Mouse (Mus musculus): Measurements from ENCODE around the gene Prodh2.

Gene Prodh2

GRCm38 (mm10) chr7:30549880-30550279, 56.5 kb downstream of the Prodh2 start:
- DNase-seq (ENCODE audit: low spot score in 2 of 2), result no peak

DNA sequence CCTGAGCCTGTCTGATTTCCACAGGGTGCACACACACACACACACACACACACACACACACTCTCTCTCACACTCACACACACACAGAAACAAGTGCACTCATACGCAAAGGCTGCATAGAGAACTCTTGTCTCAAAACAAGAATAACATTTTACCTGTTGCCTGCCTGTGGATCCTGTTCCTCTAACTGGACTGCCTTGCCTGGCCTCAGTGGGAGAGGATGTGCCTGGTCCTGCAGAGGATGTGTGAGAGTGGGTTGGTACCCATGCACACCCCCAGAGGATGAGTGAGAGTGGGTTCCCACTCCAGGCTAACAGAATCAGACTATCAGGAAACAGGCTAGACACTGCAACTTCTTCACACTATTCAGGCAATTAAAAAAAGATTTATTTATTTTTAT, 57.2 kb downstream of the Prodh2 start:
- no peak for DNase-seq (ENCODE audit: low spot score in 2 of 2)

- DNase-seq (ENCODE audit: low spot score in 2 of 2), result no peak
These were observed 58.2 kb downstream of the Prodh2 start for GRCm38 (mm10) chr7:30551445-30552101.

DNA sequence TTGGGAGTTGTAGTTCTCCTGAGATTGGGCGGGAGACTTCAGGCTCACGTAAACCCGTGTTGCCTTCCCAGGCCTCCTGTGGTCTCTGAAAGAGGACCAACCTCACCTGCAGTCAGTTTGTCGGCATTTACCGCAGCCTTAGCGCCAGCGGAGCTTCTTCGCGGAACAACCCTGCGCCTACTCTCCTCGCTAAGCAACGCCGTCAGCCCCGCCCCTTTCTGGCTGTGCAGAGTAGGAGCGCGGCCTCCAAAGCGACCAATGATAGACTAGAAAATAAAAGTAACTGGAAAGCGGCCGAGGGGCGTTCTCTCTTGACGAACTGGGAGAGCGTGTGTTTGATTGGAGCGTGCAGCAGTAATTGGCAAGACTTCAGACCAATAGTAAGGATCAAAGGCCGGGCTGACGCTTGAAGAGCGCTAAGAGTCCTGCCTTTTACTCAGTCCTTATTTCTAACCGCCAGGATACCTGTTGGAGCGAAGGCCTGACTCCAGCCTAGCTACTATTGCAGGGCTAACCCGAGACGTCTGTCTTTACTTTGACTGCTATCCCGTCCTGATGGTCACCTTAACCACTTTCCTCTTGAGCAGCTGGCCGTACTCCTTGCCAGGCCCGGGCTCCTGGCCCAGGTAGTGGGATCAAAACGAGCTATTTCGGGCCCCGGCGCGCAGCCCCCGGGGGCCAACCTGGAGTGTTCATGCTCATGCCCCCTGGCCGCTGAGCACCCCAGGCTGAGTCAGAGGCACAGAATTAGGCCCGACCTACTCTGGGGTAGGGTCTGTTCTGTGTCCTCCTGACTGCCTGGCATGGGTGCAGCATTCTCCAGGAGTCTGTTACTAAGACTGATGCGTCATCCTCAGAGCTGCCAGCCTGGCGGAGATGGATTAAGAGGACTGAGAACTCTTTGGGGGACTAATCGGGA, 58.9 kb downstream of the Prodh2 start, which contains the start of the genes Hspb6 and Proser3:
Gene Hspb6, plus strand, starts transcription at position 77 of the 919 bp plus-strand sequence.
Gene Proser3, minus strand, starts transcription at position 198 of the 919 bp plus-strand sequence.
- peak; percentile 98 to 99 for DNase-seq (ENCODE audit: low spot score in 2 of 2)

GRCm38 (mm10) chr7:30553021-30553589, 59.7 kb downstream of the Prodh2 start:
- DNase-seq (ENCODE audit: low spot score in 2 of 2), result peak; percentile 61 to 77

- DNase-seq (ENCODE audit: low spot score in 2 of 2), result no peak
These were observed 60.6 kb downstream of the Prodh2 start for GRCm38 (mm10) chr7:30553810-30554584.

GRCm38 (mm10) chr7:30556894-30557536, 63.6 kb downstream of the Prodh2 start:
- no peak for DNase-seq (ENCODE audit: low spot score in 2 of 2)

DNA sequence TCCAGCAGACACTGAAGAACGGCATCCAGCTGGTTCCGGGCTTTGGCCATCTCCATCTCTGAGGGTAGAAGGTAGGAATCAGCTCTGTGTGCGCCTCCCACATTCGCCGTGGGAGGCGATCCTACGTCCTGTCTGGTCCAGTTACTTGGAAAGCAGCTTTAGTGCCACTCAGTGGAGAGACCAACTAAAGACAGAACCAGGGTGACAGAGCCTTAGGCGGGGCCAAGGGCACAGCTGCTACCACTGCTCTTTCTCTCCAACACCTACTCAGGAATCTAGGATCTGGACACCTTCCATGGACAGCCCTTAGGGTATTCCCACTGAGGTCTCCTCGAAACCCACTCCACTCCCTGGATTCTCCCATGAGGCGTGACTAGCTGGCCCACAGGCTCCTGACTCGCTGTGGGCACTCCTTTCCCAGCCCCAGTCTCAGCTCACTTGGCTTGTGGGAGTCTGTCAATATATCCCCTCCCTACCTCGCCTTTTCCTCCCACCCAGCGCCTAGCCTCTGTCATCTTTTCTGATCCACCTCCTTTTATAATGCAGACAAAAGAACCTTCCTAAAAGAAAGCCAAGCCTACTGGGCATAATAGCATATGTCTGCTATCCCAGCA, 64.6 kb downstream of the Prodh2 start:
- DNase-seq (ENCODE audit: low spot score in 2 of 2), result no peak

DNA sequence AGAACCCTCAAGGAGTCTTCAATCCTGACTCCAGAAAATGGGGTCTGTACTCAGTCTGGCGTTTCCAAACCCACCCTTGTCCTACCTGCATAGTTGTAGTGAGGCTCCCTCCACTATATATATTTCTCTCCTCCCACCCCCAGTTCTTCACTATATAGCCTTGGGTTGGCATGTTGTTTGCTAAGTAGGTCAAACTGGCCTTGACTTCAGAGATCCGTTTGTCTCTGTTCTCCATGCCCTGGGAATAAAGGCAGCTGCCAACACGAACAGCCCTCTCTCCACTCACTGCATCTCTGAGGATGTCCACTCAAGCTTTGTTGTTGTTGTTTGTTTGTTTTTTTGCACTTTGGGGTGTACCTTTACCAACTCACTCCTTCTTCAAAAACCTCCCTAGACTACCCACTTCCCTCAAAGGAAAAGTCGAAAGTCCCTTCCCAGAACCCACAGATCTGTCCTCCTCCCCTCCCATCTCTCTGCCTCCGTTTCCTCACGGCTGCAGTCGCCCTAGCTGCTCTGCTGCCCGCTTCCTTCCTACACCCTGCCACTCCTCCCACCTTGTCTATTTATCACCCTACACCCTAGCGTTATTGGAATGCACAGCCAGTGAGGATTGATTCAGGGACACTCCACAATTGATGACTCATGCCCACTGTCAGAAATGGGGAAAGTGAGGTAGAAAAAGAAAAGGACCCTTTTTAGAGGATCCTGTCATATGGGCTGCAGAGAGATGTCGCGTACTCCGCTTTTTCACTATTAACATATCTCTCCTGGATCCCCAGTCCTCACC, 65.4 kb downstream of the Prodh2 start:
- DNase-seq (ENCODE audit: low spot score in 2 of 2), result no peak

DNA sequence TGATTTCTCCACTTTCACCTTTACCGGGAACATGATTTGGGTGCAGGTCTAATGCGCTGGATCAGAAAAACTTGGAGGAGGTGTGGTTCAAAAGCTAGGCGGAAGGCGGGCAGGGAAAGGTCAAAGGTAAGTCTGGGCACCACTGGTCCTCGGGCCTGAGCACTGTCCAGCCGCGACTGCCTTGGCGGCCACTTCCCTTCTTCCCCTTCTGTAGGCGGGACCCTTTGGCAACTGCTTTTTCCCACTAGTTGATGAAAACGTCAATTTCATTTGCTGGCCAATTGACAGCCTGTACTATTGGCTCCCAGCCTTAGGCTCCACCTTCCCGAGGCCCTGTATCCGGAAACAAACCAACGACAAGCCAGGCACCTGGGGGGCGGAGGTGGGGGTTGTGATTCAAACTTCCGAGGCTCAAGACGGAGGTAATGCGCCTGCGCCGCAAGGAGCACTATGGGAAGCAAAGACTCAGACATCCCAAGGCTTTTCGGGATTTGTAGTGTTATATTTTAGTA, 66.1 kb downstream of the Prodh2 start, which contains the start of gene Lin37:
Gene Lin37, minus strand, starts transcription at position 396 of the 512 bp plus-strand sequence.
- DNase-seq (ENCODE audit: low spot score in 2 of 2), result peak; percentile 99

DNA sequence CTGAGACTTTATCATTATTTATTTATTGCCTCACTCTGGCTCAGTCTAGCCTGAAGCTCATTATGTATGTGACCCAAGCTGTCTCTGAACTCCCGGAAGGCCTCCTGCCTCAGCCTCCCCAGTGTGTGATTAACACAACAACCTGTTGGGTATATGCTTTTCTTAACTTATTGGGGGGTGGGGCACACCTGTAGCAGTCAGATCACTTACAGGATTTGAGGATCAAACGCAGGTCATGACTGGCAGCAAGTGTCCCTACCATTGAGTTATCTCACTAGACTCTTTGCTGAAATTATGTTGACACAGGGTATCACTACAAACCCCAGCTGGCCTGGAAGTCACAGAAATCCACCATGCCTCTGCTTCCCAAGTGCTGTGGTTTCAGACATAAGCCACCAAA, 66.9 kb downstream of the Prodh2 start:
- no peak for DNase-seq (ENCODE audit: low spot score in 2 of 2)

DNA sequence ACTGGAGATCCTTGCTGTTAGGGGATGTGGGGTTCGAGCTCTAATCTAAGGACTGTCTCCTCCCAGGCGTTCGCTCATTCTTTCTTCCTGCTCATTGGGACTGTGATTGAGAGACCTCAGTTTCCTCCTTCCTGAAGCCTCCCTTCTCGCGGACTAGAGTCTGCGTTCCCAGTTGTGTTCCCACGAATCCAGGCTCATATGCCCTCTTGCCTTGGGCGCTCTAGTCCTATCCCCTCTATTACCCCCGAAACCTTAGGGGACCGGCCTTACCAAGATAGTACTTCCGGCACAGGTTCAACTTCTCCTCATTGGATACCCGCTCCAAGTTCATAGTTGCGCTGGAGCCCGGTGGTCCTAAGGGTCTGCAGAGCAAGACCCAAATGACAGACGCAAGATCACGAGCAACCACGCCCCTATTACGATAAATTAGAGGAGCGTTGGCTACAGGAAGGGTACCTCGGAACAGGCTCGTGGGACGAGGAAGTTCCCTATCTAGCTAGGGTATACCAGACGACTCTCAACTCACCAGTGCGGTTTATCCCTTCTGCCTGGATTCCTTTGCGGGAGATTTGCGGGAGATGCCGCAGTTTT, 69.2 kb downstream of the Prodh2 start:
- no peak for DNase-seq (ENCODE audit: low spot score in 2 of 2)
